In genomic region chr12:76901508-76902294, GRCm38 (mm10) we compare ENCODE assay signal across 8 mouse cellular contexts.
"Had no signal": no experiment of that assay in that cellular context is flagged by ENCODE, and none has a peak within 500 bp of the region (broad histone marks: within the 10 kb centered on the region; RNA-seq: fewer than 3 reads in every experiment).

No protein-coding gene starts in this region.

- H3K9me3 ChIP-seq: limb, embryonic 15.5 days; liver, embryonic 12.5 days; lung, embryonic 15.5 days; midbrain, embryonic 12.5 days had no signal

- H3K27ac ChIP-seq: limb, embryonic 15.5 days; liver, embryonic 12.5 days; lung, embryonic 15.5 days; midbrain, embryonic 12.5 days had no signal

- DNase-seq: kidney, adult 11 months; kidney, postnatal 10 days; right cerebral cortex, postnatal 14 days; thymus, postnatal 14 days had no signal

- ATAC-seq: liver, embryonic 12.5 days had no signal

- H3K4me1 ChIP-seq: lung, embryonic 15.5 days; midbrain, embryonic 12.5 days had no signal

- H3K4me3 ChIP-seq: limb, embryonic 15.5 days; liver, embryonic 12.5 days; lung, embryonic 15.5 days; midbrain, embryonic 12.5 days had no signal

- H3K9ac ChIP-seq: limb, embryonic 15.5 days; liver, embryonic 12.5 days; lung, embryonic 15.5 days; midbrain, embryonic 12.5 days had no signal

- H3K27me3 ChIP-seq: limb, embryonic 15.5 days; liver, embryonic 12.5 days; lung, embryonic 15.5 days; midbrain, embryonic 12.5 days had no signal

- H3K4me2 ChIP-seq: limb, embryonic 15.5 days; liver, embryonic 12.5 days; lung, embryonic 15.5 days; midbrain, embryonic 12.5 days had no signal

- H3K36me3 ChIP-seq: lung, embryonic 15.5 days had no signal
